Mouse (Mus musculus) layer of hippocampus, adult 2 months (tissue): ENCODE measurements around the gene B3galt6. TPM values are rescaled to one million over a fixed set of nuclear protein-coding genes. Genes with fewer than 3 reads are reported as not detected.

Experiments used
- DNase-seq, 2 experiments: peaks; one replicate each; pipeline ENCODE4 v3.0.0; 2022; ENCODE audit warnings: low spot score in 2 of 2
- H3K27ac ChIP-seq: fragments of 200-600 bp; 2 replicates; pipeline ENCODE4 v1.8.1; 2022
- H3K4me3 ChIP-seq: fragments of 200-600 bp; 2 replicates; pipeline ENCODE4 v1.8.1; 2022; ENCODE audit warnings: mild to moderate bottlenecking
- CTCF ChIP-seq: fragments of 200-600 bp; conservative IDR thresholded peaks from 2 replicates; pipeline ENCODE4 v1.8.1; 2022; ENCODE audit warnings: antibody characterized with exemption, mild to moderate bottlenecking, moderate library complexity
- total RNA-seq, 2 experiments: library from RNA; stranded (reverse); gene quantifications; 2 replicates each; pipeline ENCODE4 v1.2.3; 2021

B3galt6 gene
- total RNA-seq, 2 experiments from 2014 or later = 9.3 to 10.1 TPM

DNA sequence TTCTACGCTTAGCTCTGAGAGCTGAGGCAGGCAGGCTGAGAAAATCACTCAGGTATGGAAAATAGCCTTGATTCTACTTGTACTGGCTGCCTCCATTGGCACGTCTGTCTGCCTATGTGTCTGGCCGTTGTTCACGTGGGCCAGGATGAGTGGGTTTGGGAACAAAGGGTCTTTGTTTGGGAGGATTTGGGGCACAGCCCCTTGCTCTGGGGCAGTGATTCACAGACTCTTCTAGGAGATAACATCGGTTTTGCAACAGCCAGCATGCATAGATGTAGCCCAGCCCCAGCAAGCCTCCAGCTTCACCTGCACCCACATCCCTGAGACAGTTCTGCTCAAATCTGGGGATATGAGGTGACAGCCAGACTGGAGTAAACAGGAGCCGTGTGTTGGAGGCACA lies 19.8 kb downstream of the B3galt6 start:
- DNase-seq = no peak
- no peak overlapping the region for H3K27ac ChIP-seq
- no peak overlapping the region for H3K4me3 ChIP-seq
- TF ChIP-seq CTCF = no peak

GRCm38 (mm10) chr4:155970286-155970685 lies 22.2 kb downstream of the B3galt6 start:
- no peak overlapping the region for H3K27ac ChIP-seq
- no peak for TF ChIP-seq CTCF
- no peak for DNase-seq
- no peak overlapping the region for H3K4me3 ChIP-seq

GRCm38 (mm10) chr4:155969043-155969653 lies 23.3 kb downstream of the B3galt6 start:
- Histone ChIP-seq H3K27ac (no peak overlapping the region), H3K4me3 (no peak overlapping the region)
- no peak for TF ChIP-seq CTCF
- DNase-seq = no peak

DNA sequence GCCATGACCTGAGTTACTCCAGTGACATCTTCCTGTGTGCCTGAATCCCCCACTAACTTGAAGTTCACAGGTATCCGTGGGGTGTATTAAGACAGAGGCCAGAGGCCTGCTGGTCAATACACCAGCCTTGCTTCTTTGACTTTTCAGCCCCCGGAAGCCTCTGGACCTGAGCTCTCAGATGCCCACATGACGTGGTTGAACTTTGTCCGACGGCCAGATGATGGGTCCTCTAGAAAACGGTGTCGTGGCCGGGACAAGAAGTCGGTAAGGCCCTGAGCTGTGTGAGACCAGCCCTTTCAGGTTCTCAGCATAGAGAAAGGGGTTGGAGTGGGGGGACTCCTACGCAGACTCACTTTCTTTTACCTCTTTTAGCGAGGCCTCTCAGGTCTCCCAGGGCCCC lies 28.1 kb downstream of the B3galt6 start:
- H3K4me3 ChIP-seq = no peak overlapping the region
- TF ChIP-seq CTCF = no peak
- H3K27ac ChIP-seq = no peak overlapping the region
- DNase-seq = no peak

GRCm38 (mm10) chr4:155963106-155963505 lies 29.3 kb downstream of the B3galt6 start:
- no peak for TF ChIP-seq CTCF
- no peak for DNase-seq
- H3K4me3 ChIP-seq = peak overlapping the region; percentile 65
- no peak overlapping the region for H3K27ac ChIP-seq

DNA sequence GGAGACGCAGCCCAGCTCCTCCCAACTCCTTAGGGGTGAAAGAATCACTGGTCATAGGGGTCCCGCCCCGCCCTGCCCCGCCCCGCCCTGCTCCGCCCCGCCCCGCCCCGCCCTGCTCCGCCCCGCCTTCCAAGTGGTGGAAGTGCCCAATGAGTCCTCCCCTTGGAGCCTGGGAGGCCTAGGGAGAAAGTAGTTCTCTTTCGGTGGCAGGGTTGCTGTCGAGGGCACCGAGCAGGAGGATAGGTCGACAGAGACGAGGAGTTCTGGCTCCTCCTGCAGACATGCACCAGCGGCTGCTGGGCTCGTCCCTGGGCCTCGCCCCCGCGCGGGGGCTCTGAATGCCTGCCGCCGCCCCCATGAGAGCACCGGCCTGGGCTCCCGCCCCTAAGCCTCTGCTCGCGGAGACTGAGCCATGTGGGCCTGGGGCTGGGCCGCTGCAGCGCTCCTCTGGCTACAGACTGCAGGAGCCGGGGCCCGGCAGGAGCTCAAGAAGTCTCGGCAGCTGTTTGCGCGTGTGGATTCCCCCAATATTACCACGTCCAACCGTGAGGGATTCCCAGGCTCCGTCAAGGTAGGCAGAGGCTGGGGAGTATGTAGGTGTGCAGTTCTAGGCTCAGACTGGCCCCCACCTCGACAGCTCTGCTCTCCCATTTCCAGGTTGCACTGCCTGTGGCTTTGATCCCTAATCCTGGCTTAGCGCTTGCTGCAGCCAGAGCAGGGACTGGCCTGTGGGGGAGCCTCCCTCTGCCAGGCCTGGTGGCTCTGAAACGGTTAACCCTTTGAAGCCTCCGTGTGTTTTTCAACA lies 30.1 kb downstream of the B3galt6 start, which contains the start of gene C1qtnf12:
TSS of gene C1qtnf12 (plus strand) at position 152 of the 805 bp plus-strand sequence.
- H3K4me3 ChIP-seq = peak within 1 kb of the TSS; percentile 65
- no peak for TF ChIP-seq CTCF
- peak within 1 kb of the TSS; percentile 53 for H3K27ac ChIP-seq
- peak in 1 of 2 experiments; percentile 14 for DNase-seq

DNA sequence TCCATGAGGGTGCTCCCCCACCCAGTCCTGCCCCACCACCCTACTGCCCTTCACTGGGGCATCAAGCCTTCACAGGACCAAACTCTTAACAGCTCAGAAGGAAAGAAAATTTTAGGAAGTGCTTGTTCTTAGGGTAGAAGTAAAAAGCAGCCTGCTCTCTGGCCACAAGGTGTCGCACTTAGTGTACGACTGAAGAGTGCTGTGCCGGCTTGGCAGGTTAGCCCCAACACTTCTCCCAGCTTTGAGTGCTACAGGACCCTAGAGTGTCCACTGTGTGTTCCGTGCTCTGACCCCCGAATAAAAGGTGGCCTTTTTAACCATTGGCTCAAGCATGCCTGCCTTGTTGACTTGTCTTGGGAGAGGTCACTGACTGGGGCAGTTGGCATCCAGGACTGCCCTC lies 33.2 kb downstream of the B3galt6 start:
- peak; percentile 55 to 70 for DNase-seq
- no peak overlapping the region for H3K4me3 ChIP-seq
- TF ChIP-seq CTCF = peak; percentile 85

DNA sequence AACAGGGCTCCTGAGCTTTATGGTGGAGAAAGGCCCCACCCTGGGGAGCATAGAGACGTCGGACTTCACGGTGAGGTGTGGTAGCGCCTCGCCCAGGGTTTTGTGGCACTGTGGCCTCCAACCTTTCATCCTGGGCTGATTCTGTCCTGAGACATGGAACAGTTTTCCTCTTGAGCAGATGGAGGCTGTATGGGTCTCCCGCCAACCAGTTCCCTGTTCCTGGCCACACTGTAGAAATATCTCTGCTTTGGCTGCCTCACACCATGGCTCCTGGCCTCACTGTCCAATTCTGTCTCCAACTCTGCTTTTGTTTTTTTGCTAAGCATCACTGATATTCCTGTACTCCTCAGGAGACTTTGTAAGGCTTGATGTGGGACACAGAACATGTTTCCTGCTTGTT lies 37.0 kb downstream of the B3galt6 start:
- DNase-seq = no peak
- no peak for TF ChIP-seq CTCF
- H3K4me3 ChIP-seq = no peak overlapping the region
- no peak overlapping the region for H3K27ac ChIP-seq

More for the DNA sequence above, 33.2 kb downstream of the B3galt6 start:
- no peak overlapping the region for H3K27ac ChIP-seq

DNA sequence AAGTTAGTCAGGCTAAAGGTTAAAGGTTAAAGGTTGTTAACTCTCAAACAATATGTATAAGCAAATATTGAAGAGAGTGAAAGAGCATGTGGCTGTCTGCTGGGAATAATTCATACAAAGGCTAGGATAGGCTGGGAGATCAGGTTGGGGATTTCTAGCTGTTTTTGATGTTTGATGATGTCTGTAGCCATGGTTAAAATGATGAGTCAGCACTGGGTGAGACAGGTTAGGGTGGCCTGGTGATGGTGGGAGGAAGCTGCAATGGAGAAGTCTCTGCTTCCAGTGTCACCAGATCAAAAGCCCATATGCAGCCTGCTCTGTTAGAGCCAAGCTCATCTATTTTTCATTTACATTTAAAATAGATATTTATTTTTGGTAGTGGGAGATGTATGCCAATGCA lies 45.4 kb downstream of the B3galt6 start:
- no peak for TF ChIP-seq CTCF
- Histone ChIP-seq H3K4me3 (no peak overlapping the region), H3K27ac (no peak overlapping the region)
- DNase-seq = no peak

DNA sequence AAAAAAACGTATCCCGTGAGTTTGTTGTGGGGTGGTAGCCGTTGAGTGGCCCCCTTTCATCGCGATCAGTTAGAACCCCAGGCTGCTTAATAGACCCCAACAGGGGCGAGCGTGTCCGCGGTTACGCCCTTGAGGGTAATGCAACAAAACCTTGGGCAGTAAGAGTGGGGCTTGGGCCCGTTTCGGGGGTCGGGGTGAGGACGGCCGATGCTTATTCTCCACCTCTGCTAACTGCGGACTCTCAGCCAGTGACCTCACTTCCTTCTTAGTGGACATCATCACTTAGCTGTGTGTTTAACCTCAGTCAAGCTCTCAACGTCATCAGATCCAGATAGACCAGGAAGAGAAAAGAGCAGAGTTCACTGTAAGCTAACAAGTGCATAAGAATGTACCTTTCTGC lies 48.2 kb downstream of the B3galt6 start:
- TF ChIP-seq CTCF = no peak
- Histone ChIP-seq H3K27ac (peak overlapping the region; percentile 96), H3K4me3 (peak overlapping the region; percentile 68)
- no peak for DNase-seq

DNA sequence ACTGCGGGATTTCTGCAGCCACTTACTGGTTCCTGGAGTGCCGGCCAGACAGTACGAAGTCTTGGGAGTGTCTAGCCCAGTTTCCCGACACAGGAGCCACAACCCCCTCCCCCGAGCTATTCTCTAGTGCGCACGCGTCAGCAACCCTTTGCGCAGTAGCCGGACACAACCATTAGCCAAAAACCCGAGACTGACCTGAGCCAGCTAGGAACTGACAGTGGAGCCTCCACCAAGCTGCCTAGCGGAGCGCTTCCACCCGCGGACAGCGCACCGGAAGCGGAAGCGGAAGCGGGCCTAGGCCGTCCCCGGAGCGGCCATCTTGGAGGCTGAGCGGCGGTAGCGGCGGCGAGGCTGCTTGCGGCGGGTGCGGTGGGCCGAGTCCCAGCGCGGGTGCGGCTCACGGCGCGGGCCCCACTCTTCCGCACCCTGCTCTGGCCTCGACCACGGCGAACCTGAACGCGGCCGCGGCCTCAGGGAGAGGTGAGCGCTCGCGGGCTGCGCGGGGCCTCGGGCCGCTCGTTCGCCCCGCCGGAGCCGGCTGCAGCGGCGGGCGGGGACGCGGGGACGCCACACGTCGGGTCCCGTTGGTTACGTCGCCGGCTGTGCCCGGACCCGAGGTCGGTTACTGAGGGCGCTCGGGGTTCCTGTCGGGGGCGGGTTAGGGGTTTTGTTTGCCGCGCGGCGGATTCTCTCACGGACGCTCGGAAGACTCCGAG lies 48.8 kb downstream of the B3galt6 start, which contains the start of gene Ube2j2:
TSS of gene Ube2j2 (plus strand) at position 298 of the 716 bp plus-strand sequence.
- Histone ChIP-seq H3K27ac (peak within 1 kb of the TSS; percentile 96), H3K4me3 (peak within 1 kb of the TSS; percentile 68)
- no peak for TF ChIP-seq CTCF
- peak; percentile 95 to 99 for DNase-seq

- TF ChIP-seq CTCF = no peak
- Histone ChIP-seq H3K4me3 (peak overlapping the region; percentile 68), H3K27ac (peak overlapping the region; percentile 96)
- peak; percentile 32 to 35 for DNase-seq
These were observed 49.4 kb downstream of the B3galt6 start for GRCm38 (mm10) chr4:155943049-155943452.

Other genes with a start within 250 kb of the B3galt6 start
- 10 to 100 TPM; 49.9 to 51.4 TPM for gene Atad3a, start 231.6 kb downstream of the B3galt6 start, total RNA-seq
- gene Vwa1, start 218.0 kb downstream of the B3galt6 start, total RNA-seq = 1 to 10 TPM; 9.6 to 9.8 TPM
- 10 to 100 TPM; 24.0 to 24.8 TPM for gene Tmem88b, start 206.8 kb downstream of the B3galt6 start, total RNA-seq
- under 1 TPM in 1 of 2 experiments, not detected in 1; 0.32 TPM for gene Ankrd65, start 202.2 kb downstream of the B3galt6 start, total RNA-seq
- 10 to 100 TPM; 86.6 to 89.6 TPM for gene Mrpl20, start 189.8 kb downstream of the B3galt6 start, total RNA-seq
- 10 to 100 TPM; 79.4 to 94.2 TPM for gene Ccnl2, start 180.2 kb downstream of the B3galt6 start, total RNA-seq
- gene Aurkaip1, start 161.4 kb downstream of the B3galt6 start, total RNA-seq = 100 to 1,000 TPM; 102 to 105 TPM
- gene Mxra8, start 153.0 kb downstream of the B3galt6 start, total RNA-seq = 10 to 100 TPM in 1 of 2 experiments, 1 to 10 TPM in 1; 8.4 to 10.6 TPM
- gene Dvl1, start 145.2 kb downstream of the B3galt6 start, total RNA-seq = 10 to 100 TPM; 80.8 to 81.9 TPM
- gene Tas1r3, start 129.3 kb downstream of the B3galt6 start, total RNA-seq = under 1 TPM; 0.33 to 0.44 TPM
- 10 to 100 TPM; 29.2 to 31.7 TPM for gene Cptp, start 123.2 kb downstream of the B3galt6 start, total RNA-seq
- gene Ints11, start 123.1 kb downstream of the B3galt6 start, total RNA-seq = 10 to 100 TPM; 33.7 to 35.8 TPM
- gene Pusl1, start 100.9 kb downstream of the B3galt6 start, total RNA-seq = 10 to 100 TPM; 62.3 to 68.1 TPM
- gene Acap3, start 100.8 kb downstream of the B3galt6 start, total RNA-seq = 100 to 1,000 TPM; 121 to 129 TPM
- 10 to 100 TPM; 69.8 to 71.2 TPM for gene Ube2j2, start 48.8 kb downstream of the B3galt6 start, total RNA-seq
- 10 to 100 TPM; 11.5 to 18.0 TPM for gene C1qtnf12, start 30.3 kb downstream of the B3galt6 start, total RNA-seq
- gene Sdf4, start 223 bp upstream of the B3galt6 start, total RNA-seq = 100 to 1,000 TPM; 191 to 194 TPM
- gene Tnfrsf4, start 21.2 kb upstream of the B3galt6 start, total RNA-seq = 1 to 10 TPM; 1.3 to 2.3 TPM
- not detected for gene Tnfrsf18, start 33.5 kb upstream of the B3galt6 start, total RNA-seq
- under 1 TPM in 1 of 2 experiments, not detected in 1; 0.26 TPM for gene Ttll10, start 66.8 kb upstream of the B3galt6 start, total RNA-seq
- gene 9430015G10Rik, start 117.3 kb upstream of the B3galt6 start, total RNA-seq = 10 to 100 TPM; 27.3 to 34.9 TPM
- 1 to 10 TPM in 1 of 2 experiments, under 1 TPM in 1; 0.79 to 1.1 TPM for gene Rnf223, start 137.9 kb upstream of the B3galt6 start, total RNA-seq
- 100 to 1,000 TPM; 146 to 148 TPM for gene Agrn, start 204.8 kb upstream of the B3galt6 start, total RNA-seq
- gene Isg15, start 208.2 kb upstream of the B3galt6 start, total RNA-seq = 1 to 10 TPM in 1 of 2 experiments, under 1 TPM in 1; 0.87 to 1.3 TPM
- 1 to 10 TPM; 5.6 to 7.1 TPM for gene AW011738, start 210.7 kb upstream of the B3galt6 start, total RNA-seq
- under 1 TPM; 0.26 to 0.44 TPM for gene Perm1, start 223.2 kb upstream of the B3galt6 start, total RNA-seq
- 10 to 100 TPM; 41.4 to 43.1 TPM for gene Plekhn1, start 242.2 kb upstream of the B3galt6 start, total RNA-seq
- gene Noc2l, start 243.4 kb upstream of the B3galt6 start, total RNA-seq = 10 to 100 TPM; 70.7 to 72.1 TPM